Mouse (Mus musculus): ENCODE results near the gene Gucy2c. TPM values are rescaled to one million over a fixed set of nuclear protein-coding genes. Genes with fewer than 3 reads are reported as not detected.

The Gucy2c gene
- polyA plus RNA-seq, 1 experiment, result not detected

- TF ChIP-seq GATA1 (IDR thresholded peaks at IDR 0.05; ENCODE audit: low read length), result no peak
Observed at GRCm38 (mm10) chr6:136710408-136710807, 71.2 kb downstream of the Gucy2c start.

GRCm38 (mm10) chr6:136708597-136708996 lies 73.0 kb downstream of the Gucy2c start:
- no peak for TF ChIP-seq GATA1 (IDR thresholded peaks at IDR 0.05; ENCODE audit: low read length)

- no peak for TF ChIP-seq GATA1 (IDR thresholded peaks at IDR 0.05; ENCODE audit: low read length)
Observed at GRCm38 (mm10) chr6:136701878-136702277, 79.7 kb downstream of the Gucy2c start.

GRCm38 (mm10) chr6:136701185-136701584 lies 80.4 kb downstream of the Gucy2c start:
- no peak for TF ChIP-seq GATA1 (IDR thresholded peaks at IDR 0.05; ENCODE audit: low read length)

GRCm38 (mm10) chr6:136691314-136691713 lies 90.3 kb downstream of the Gucy2c start:
- TF ChIP-seq GATA1 (IDR thresholded peaks at IDR 0.05; ENCODE audit: low read length), result no peak

GRCm38 (mm10) chr6:136690527-136690926 lies 91.0 kb downstream of the Gucy2c start:
- no peak for TF ChIP-seq GATA1 (IDR thresholded peaks at IDR 0.05; ENCODE audit: low read length)

GRCm38 (mm10) chr6:136689790-136690413 lies 91.7 kb downstream of the Gucy2c start:
- no peak for TF ChIP-seq GATA1 (IDR thresholded peaks at IDR 0.05; ENCODE audit: low read length)

- no peak for TF ChIP-seq GATA1 (IDR thresholded peaks at IDR 0.05; ENCODE audit: low read length)
Observed at GRCm38 (mm10) chr6:136685433-136685832, 96.1 kb downstream of the Gucy2c start.

GRCm38 (mm10) chr6:136683410-136684334 lies 97.9 kb downstream of the Gucy2c start:
- TF ChIP-seq GATA1 (IDR thresholded peaks at IDR 0.05; ENCODE audit: low read length), result no peak

- TF ChIP-seq GATA1 (IDR thresholded peaks at IDR 0.05; ENCODE audit: low read length), result no peak
Observed at GRCm38 (mm10) chr6:136679381-136679780, 102.2 kb downstream of the Gucy2c start.

GRCm38 (mm10) chr6:136674935-136675334 lies 106.6 kb downstream of the Gucy2c start:
- TF ChIP-seq GATA1 (IDR thresholded peaks at IDR 0.05; ENCODE audit: low read length), result no peak

GRCm38 (mm10) chr6:136672467-136672866 lies 109.1 kb downstream of the Gucy2c start:
- TF ChIP-seq GATA1 (IDR thresholded peaks at IDR 0.05; ENCODE audit: low read length), result no peak

GRCm38 (mm10) chr6:136669274-136669673 lies 112.3 kb downstream of the Gucy2c start:
- no peak for TF ChIP-seq GATA1 (IDR thresholded peaks at IDR 0.05; ENCODE audit: low read length)

- TF ChIP-seq GATA1 (IDR thresholded peaks at IDR 0.05; ENCODE audit: low read length), result no peak
Observed at GRCm38 (mm10) chr6:136668266-136668986, 113.1 kb downstream of the Gucy2c start.

- no peak for TF ChIP-seq GATA1 (IDR thresholded peaks at IDR 0.05; ENCODE audit: low read length)
Observed at GRCm38 (mm10) chr6:136662063-136662462, 119.5 kb downstream of the Gucy2c start.

GRCm38 (mm10) chr6:136661706-136662016 lies 119.9 kb downstream of the Gucy2c start, which contains the start of gene Plbd1:
Gene Plbd1 (minus strand): TSS chr6:136661928.
- TF ChIP-seq GATA1 (IDR thresholded peaks at IDR 0.05; ENCODE audit: low read length), result no peak

All from G1E-ER4 (cell line).